Mouse (Mus musculus) gastrocnemius, postnatal 14 days (tissue): ENCODE measurements around the gene Dcun1d2. TPM values are rescaled to one million over a fixed set of nuclear protein-coding genes. Genes with fewer than 3 reads are reported as not detected.
A peak's percentile ranks its signal among the peaks of the same experiment; 100 is the strongest.

Source experiments
- DNase-seq: peaks from one replicate; pipeline ENCODE4 v3.0.0; 2021; ENCODE audit warnings: mixed read lengths
- intact Hi-C: fragments of 180-260 bp; cut with DNase I; formaldehyde crosslinking; loops from one replicate; pipeline ENCODE4 v1.15.1; 2025; ENCODE audit warnings: low total_unique reads
- total RNA-seq, 2 experiments: library from RNA; stranded (reverse); gene quantifications; 2 replicates each; pipeline ENCODE4 v1.2.3; 2021

Dcun1d2 gene
- total RNA-seq, 2 experiments from 2014 or later: 45.6 to 46.1 TPM

- intact Hi-C loops: loop anchor here (5.0 kb wide), 1 partner anchor 231 kb away; no protein-coding TSS in a partner anchor
- DNase-seq: peak; percentile 91
Measured at GRCm38 (mm10) chr8:13213479-13214268, 74.3 kb downstream of the Dcun1d2 start.

DNA sequence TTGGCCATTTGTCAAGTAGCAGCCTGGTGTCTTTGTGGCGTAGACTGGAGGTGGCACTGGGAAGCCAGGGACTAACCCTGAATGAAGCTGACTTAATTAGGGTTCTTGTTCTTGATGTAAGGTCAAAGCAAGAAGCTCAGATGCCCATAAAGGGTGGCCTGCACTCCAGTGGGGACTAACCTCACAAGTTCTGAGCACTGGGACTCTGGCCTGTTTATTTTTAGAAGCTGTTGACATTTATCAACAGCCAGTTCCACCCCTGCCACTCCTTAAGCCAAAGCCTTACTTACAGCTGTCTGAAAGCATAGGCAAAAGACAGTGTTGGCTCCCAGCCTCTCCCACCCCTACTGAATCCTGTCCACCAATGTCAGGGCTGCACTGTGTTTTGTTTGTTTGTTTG is 78.2 kb downstream of the Dcun1d2 start:
- DNase-seq: peak; percentile 32
- intact Hi-C loops: loop anchor here (5.0 kb wide), 1 partner anchor 227 kb away; no protein-coding TSS in a partner anchor

DNA sequence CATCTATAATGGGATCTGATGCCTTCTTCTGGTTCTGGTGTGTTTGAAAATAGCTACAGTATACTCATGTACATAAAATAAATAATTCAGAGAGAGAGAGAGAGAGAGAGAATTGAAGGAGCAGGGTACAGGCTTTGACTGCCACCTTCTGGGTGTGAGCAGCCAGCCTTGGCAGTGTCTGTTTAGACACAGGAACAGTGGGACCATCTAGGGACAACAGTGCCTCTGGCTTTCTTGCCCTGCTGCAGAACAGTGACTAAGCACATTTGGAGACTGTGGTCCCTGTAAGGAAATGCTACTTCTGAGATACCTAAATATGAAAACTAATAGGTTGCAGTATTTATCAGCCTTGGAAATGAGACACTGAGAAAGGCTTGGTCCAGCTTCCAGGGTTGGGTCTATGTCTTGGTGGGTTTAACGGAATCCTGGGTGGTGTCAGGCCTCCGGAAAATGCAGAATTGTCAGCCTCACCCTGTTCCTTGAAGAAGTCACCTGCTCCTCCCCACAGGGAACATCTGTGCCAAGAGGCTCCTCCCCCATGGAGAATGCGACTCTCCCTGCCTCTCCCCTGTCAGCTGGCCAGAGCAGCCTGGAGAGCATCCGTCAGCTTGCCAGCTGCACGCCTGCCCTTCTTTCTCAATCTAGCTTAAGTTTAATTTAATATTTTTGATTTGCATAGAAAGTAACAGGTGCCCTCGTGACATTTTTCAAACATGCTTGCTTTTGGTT is 79.1 kb downstream of the Dcun1d2 start:
- peak; percentile 81 for DNase-seq
- intact Hi-C loops: no loop called here

- no peak for DNase-seq
- intact Hi-C loops: no loop called here
Measured at GRCm38 (mm10) chr8:13206290-13206689, 81.6 kb downstream of the Dcun1d2 start.

Other genes with a start within 250 kb of the Dcun1d2 start
- gene Proz, start 227.2 kb downstream of the Dcun1d2 start, total RNA-seq: not detected
- gene Pcid2, start 182.7 kb downstream of the Dcun1d2 start, total RNA-seq: 1 to 10 TPM; 6.7 to 8.4 TPM
- gene Cul4a, start 182.5 kb downstream of the Dcun1d2 start, total RNA-seq: 10 to 100 TPM; 73.3 to 76.9 TPM
- 100 to 1,000 TPM; 222 to 232 TPM for gene Lamp1, start 129.0 kb downstream of the Dcun1d2 start, total RNA-seq
- 10 to 100 TPM; 10.1 to 12.4 TPM for gene Grtp1, start 87.5 kb downstream of the Dcun1d2 start, total RNA-seq
- gene Adprhl1, start 34.0 kb downstream of the Dcun1d2 start, total RNA-seq: 10 to 100 TPM; 51.9 to 71.6 TPM
- 10 to 100 TPM; 12.7 to 13.3 TPM for gene Tmco3, start 59 bp upstream of the Dcun1d2 start, total RNA-seq
- gene Tfdp1, start 50.6 kb upstream of the Dcun1d2 start, total RNA-seq: 10 to 100 TPM; 38.3 to 39.1 TPM
- not detected for gene Atp4b, start 108.7 kb upstream of the Dcun1d2 start, total RNA-seq
- under 1 TPM in 1 of 2 experiments, not detected in 1; 0.02 TPM for gene Grk1, start 117.0 kb upstream of the Dcun1d2 start, total RNA-seq
- gene Tmem255b, start 147.1 kb upstream of the Dcun1d2 start, total RNA-seq: 1 to 10 TPM; 4.3 to 4.8 TPM
- 10 to 100 TPM; 59.2 to 72.3 TPM for gene Gas6, start 206.4 kb upstream of the Dcun1d2 start, total RNA-seq